18 mouse cellular contexts compared by ENCODE assay signal in genomic region chr7:80310771-80311170, GRCm38 (mm10).
"Had no signal": no experiment of that assay in that cellular context is flagged by ENCODE, and none has a peak within 500 bp of the region (broad histone marks: within the 10 kb centered on the region; RNA-seq: fewer than 3 reads in every experiment).

No protein-coding gene starts in this region.

- H3K4me1 ChIP-seq: heart, embryonic 10.5 days; heart, embryonic 12.5 days; hindbrain, embryonic 13.5 days; hindbrain, embryonic 15.5 days; kidney, embryonic 15.5 days; limb, embryonic 10.5 days; limb, embryonic 12.5 days had no signal

- DNase-seq: gastrocnemius, postnatal 14 days; gastrocnemius, postnatal 36 days; heart, adult 18-20 months; heart, postnatal 10 days; kidney, adult 11 months; kidney, adult 2 months; kidney, adult 9 months; kidney, postnatal 14 days; kidney, postnatal 36 days; liver had no signal

- H3K4me3 ChIP-seq: heart, embryonic 10.5 days; heart, embryonic 12.5 days; hindbrain, embryonic 13.5 days; hindbrain, embryonic 15.5 days; kidney, embryonic 15.5 days; left cerebral cortex, adult 2 months; limb, embryonic 10.5 days; limb, embryonic 12.5 days had no signal
